Mouse (Mus musculus) forebrain, embryonic 11.5 days (tissue): ENCODE results near the gene Ptgfrn. TPM values are rescaled to one million over a fixed set of nuclear protein-coding genes. Genes with fewer than 3 reads are reported as not detected.

ENCODE experiments used
- ATAC-seq: fragments of 200-750 bp; cut with Nextera tagmentation; replicated peaks from 2 replicates; pipeline ENCODE4 v1.8.0; 2017; ENCODE audit warnings: moderate TSS enrichment; ENCODE audit not compliant: low FRiP score
- DNase-seq: peaks from one replicate; pipeline ENCODE4 v3.0.0-alpha.2; 2017; ENCODE audit warnings: low spot score
- H3K27ac ChIP-seq: fragments of 300-500 bp; sonication (generic); 2 replicates; pipeline ENCODE4 v1.5.1; 2014; ENCODE audit warnings: low read depth, low read length
- H3K27me3 ChIP-seq: fragments of 300-500 bp; sonication (generic); 2 replicates; pipeline ENCODE4 v1.6.1; 2014; ENCODE audit warnings: mild to moderate bottlenecking, low read length, mixed read lengths; ENCODE audit not compliant: control insufficient read depth, insufficient read depth
- H3K36me3 ChIP-seq: fragments of 300-500 bp; sonication (generic); 2 replicates; pipeline ENCODE4 v1.6.1; 2014; ENCODE audit warnings: mild to moderate bottlenecking, low read length, moderate library complexity, mixed read lengths; ENCODE audit not compliant: control insufficient read depth, insufficient read depth
- H3K4me1 ChIP-seq: fragments of 300-500 bp; sonication (generic); replicated peaks from 2 replicates; pipeline ENCODE4 v1.6.1; 2014; ENCODE audit warnings: low read length, mixed read lengths; ENCODE audit not compliant: control insufficient read depth, insufficient read depth
- H3K4me2 ChIP-seq: fragments of 300-500 bp; sonication (generic); 2 replicates; pipeline ENCODE4 v1.6.1; 2014; ENCODE audit warnings: low read depth, mild to moderate bottlenecking, low read length, moderate library complexity, mixed read lengths; ENCODE audit not compliant: severe bottlenecking
- H3K4me3 ChIP-seq: fragments of 300-500 bp; sonication (generic); 2 replicates; pipeline ENCODE4 v1.5.1; 2014; ENCODE audit warnings: low read depth, low read length
- H3K9ac ChIP-seq: fragments of 300-500 bp; sonication (generic); 2 replicates; pipeline ENCODE4 v1.6.1; 2014; ENCODE audit warnings: low read length
- H3K9me3 ChIP-seq: fragments of 300-500 bp; sonication (generic); 2 replicates; pipeline ENCODE4 v1.6.1; 2016; ENCODE audit warnings: low read length, mixed read lengths; ENCODE audit not compliant: control insufficient read depth
- WGBS: fragments of 180-500 bp; shearing (Covaris S2); extraction: QIAGEN DNeasy Blood & Tissue Kit; methylation state at CpG from one replicate; pipeline ENCODE4 v1.1.7; 2014; 5-methylcytosine and 5-hydroxymethylcytosine counted together
- polyA plus RNA-seq: library from polyadenylated mRNA; unstranded; fragments of >200 nt; fragmentation: Nextera tagmentation; extraction: Ambion mirVana; gene quantifications from 2 replicates; pipeline ENCODE4 v1.2.1, GENCODE M21; 2014

The Ptgfrn gene
- polyA plus RNA-seq, 1 experiment from 2014 or later, result 5.3 TPM

GRCm38 (mm10) chr3:100993718-100994117, 116.4 kb downstream of the Ptgfrn start:
- Histone ChIP-seq H3K4me2 (no peak overlapping the region), H3K27me3 (no peaks in the 10 kb centered on the region), H3K4me1 (no peaks in the 10 kb centered on the region), H3K4me3 (no peak overlapping the region), H3K9me3 (no peaks in the 10 kb centered on the region), H3K27ac (no peak overlapping the region), H3K36me3 (no peaks in the 10 kb centered on the region), H3K9ac (no peak overlapping the region)
- DNase-seq, result no peak
- ATAC-seq, result no peak
- WGBS, result 89% methylated on average over 15 of the region's 15 CpGs

- no peak for ATAC-seq
- 92% methylated on average over 7 of the region's 7 CpGs for WGBS
- DNase-seq, result no peak
- Histone ChIP-seq H3K36me3 (no peaks in the 10 kb centered on the region), H3K4me1 (no peaks in the 10 kb centered on the region), H3K4me3 (no peak overlapping the region), H3K27ac (no peak overlapping the region), H3K9me3 (no peaks in the 10 kb centered on the region), H3K4me2 (no peak overlapping the region), H3K9ac (no peak overlapping the region), H3K27me3 (no peaks in the 10 kb centered on the region)
These were observed 116.9 kb downstream of the Ptgfrn start for GRCm38 (mm10) chr3:100993158-100993557.

Other genes with a start within 250 kb of the Ptgfrn start
- 5.0 and 5.9 TPM in 2 replicates for gene Trim45, start 188.1 kb downstream of the Ptgfrn start, polyA plus RNA-seq
- gene Ttf2, start 140.6 kb downstream of the Ptgfrn start, polyA plus RNA-seq, result 30.2 and 30.8 TPM in 2 replicates
- 0.07 TPM in 1 of 2 replicates, not detected in the other for gene Cd101, start 80.7 kb downstream of the Ptgfrn start, polyA plus RNA-seq
- gene Cd2, start 177.7 kb upstream of the Ptgfrn start, polyA plus RNA-seq, result not detected in 2 replicates